ENCODE assay signal across 8 mouse cellular contexts in the genomic region with DNA sequence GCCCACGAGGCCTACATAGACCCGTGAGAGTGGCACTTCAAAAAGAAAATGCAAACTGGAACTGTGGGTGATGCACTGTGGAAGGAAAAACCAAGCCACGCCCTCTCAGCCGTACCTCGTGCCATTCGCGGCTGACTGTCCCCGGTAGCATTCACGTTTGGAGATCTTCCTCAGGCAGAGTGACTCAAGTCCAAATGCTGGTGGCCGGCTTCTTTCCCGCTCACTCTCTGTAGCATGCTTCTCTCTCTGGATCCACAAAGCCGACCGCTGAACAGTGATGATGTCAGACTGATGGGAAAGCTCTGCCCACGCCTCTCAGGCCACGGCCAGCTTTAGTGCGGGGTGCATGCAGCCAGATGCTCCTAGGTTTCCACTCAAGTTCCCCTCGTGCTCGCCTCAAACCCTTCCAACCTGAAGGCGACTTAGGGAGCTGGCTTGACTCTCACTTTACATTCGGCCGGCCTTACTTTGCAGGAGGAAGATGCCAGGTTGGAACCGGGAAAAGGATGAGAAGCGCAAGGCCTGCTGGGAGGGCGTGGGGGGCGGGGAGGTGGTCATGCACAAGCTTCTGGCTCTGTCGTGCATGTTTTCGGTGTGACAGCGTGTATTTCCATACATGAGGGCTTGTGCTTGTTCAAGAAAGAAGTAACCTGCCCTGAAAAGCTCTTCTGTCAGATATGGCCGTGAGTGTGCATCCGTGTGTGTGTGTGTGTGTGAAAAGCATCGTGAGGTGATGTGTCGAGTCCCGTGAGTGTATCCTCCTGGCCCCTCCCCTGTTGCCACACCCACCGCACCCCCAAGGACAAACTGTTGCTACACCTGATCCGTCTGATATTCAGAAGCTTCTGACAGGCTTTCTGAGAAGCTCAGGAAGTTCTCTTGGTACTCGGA. TPM values are rescaled to one million over a fixed set of nuclear protein-coding genes. Genes with fewer than 3 reads are reported as not detected.
DNase-seq lines count a peak whose midpoint lies in the region; ATAC-seq and TF ChIP-seq lines count a peak whose summit lies in the region.

No protein-coding gene starts in this region.

- peak overlapping the region; percentile 54 for H3K4me2 ChIP-seq in embryonic facial prominence, embryonic 14.5 days (ENCODE audit: low read depth, low read length)
- H3K4me2 ChIP-seq in hindbrain, postnatal 0 days (ENCODE audit: low read depth, low read length) = peak overlapping the region; percentile 37
- H3K4me2 ChIP-seq in lung, postnatal 0 days (replicated peaks; ENCODE audit: low read depth, low read length) = peak overlapping the region; percentile 50

- no peaks in the 10 kb centered on the region for H3K36me3 ChIP-seq in embryonic facial prominence, embryonic 14.5 days (ENCODE audit: control insufficient read depth, insufficient read depth, low read length)
- no peaks in the 10 kb centered on the region for H3K36me3 ChIP-seq in hindbrain, postnatal 0 days (ENCODE audit: insufficient read depth, low read length)
- H3K36me3 ChIP-seq in lung, postnatal 0 days (ENCODE audit: insufficient read depth, low read length) = no peaks in the 10 kb centered on the region
- H3K36me3 ChIP-seq in small intestine, adult 2 months (ENCODE audit: control insufficient read depth, insufficient read depth, low read length) = no peaks in the 10 kb centered on the region

- no peaks in the 10 kb centered on the region for H3K9me3 ChIP-seq in embryonic facial prominence, embryonic 14.5 days (ENCODE audit: control insufficient read depth, low read length)
- H3K9me3 ChIP-seq in hindbrain, postnatal 0 days (ENCODE audit: low read length) = no peaks in the 10 kb centered on the region
- no peaks in the 10 kb centered on the region for H3K9me3 ChIP-seq in lung, postnatal 0 days (ENCODE audit: low read length)

- peak overlapping the region; percentile 43; the same call in 1 of the 2 replicates for H3K9ac ChIP-seq in embryonic facial prominence, embryonic 14.5 days (ENCODE audit: low read depth, low read length)
- H3K9ac ChIP-seq in hindbrain, postnatal 0 days (replicated peaks; ENCODE audit: low read length) = no peak overlapping the region
- H3K9ac ChIP-seq in lung, postnatal 0 days (replicated peaks; ENCODE audit: low read depth) = no peak overlapping the region

- TF ChIP-seq EP300 in lung, postnatal 0 days (IDR thresholded peaks at IDR 0.05) = no peak

- peak; percentile 34; the same call in 1 of the 2 replicates for ATAC-seq in embryonic facial prominence, embryonic 14.5 days (ENCODE audit: low read depth)
- ATAC-seq in hindbrain, postnatal 0 days = peak; percentile 56
- ATAC-seq in lung, postnatal 0 days = peak; percentile 26

- peak overlapping the region; percentile 36 for H3K4me3 ChIP-seq in embryonic facial prominence, embryonic 14.5 days (ENCODE audit: low read depth, low read length)
- peak overlapping the region; percentile 5; the same call in 1 of the 2 replicates for H3K4me3 ChIP-seq in hindbrain, postnatal 0 days (ENCODE audit: low read length)
- peak overlapping the region; percentile 15; the same call in 1 of the 2 replicates for H3K4me3 ChIP-seq in lung, postnatal 0 days (ENCODE audit: low read depth, low read length)
- H3K4me3 ChIP-seq in small intestine, adult 2 months (ENCODE audit: low read depth, low read length) = peak overlapping the region; percentile 61

- no peak for TF ChIP-seq POLR2A in small intestine, adult 2 months (IDR thresholded peaks at IDR 0.05; ENCODE audit: low read depth, low read length)

- H3K4me1 ChIP-seq in embryonic facial prominence, embryonic 14.5 days (ENCODE audit: control insufficient read depth, insufficient read depth, low read length) = peaks cover 12% of the 10 kb centered on the region
- 0 out of 2 replicates have a peak, but pooled peaks cover 2% of the 10 kb centered on the region for H3K4me1 ChIP-seq in hindbrain, postnatal 0 days (ENCODE audit: insufficient read depth, low read length)
- no peaks in the 10 kb centered on the region for H3K4me1 ChIP-seq in lung, postnatal 0 days (ENCODE audit: insufficient read depth, low read depth, low read length)
- H3K4me1 ChIP-seq in small intestine, adult 2 months (ENCODE audit: control insufficient read depth, insufficient read depth, insufficient read length, low read length) = peaks cover 6% of the 10 kb centered on the region; the same call in 1 of the 2 replicates

- WGBS in embryonic facial prominence, embryonic 14.5 days = 26% methylated on average over 36 of the region's 36 CpGs
- 39% methylated on average over 36 of the region's 36 CpGs for WGBS in hindbrain, postnatal 0 days
- WGBS in lung, postnatal 0 days = 25% methylated on average over 36 of the region's 36 CpGs
- WGBS in small intestine, adult 2 months = 21% methylated on average over 36 of the region's 36 CpGs

- peak; percentile 90 for DNase-seq in heart, adult 11 months
- no peak for DNase-seq in heart, adult 9 months (ENCODE audit: low spot score in 2 of 2)
- DNase-seq in ES-CJ7 (ENCODE audit: low read depth, low spot score) = peak; percentile 30
- no peak for DNase-seq in embryonic facial prominence, embryonic 14.5 days (ENCODE audit: low spot score)
- DNase-seq in hindbrain, postnatal 0 days (ENCODE audit: low spot score) = peak; percentile 37
- peak; percentile 33 for DNase-seq in lung, postnatal 0 days (ENCODE audit: low spot score)
- no peak for DNase-seq in layer of hippocampus, adult 8-10 months (ENCODE audit: low spot score in 2 of 2)

- H3K27me3 ChIP-seq in embryonic facial prominence, embryonic 14.5 days (replicated peaks; ENCODE audit: control insufficient read depth, insufficient read depth, low read length) = no peaks in the 10 kb centered on the region
- no peaks in the 10 kb centered on the region for H3K27me3 ChIP-seq in hindbrain, postnatal 0 days (ENCODE audit: insufficient read depth, low read length)
- no peaks in the 10 kb centered on the region for H3K27me3 ChIP-seq in lung, postnatal 0 days (replicated peaks; ENCODE audit: insufficient read depth, low read length)
- no peaks in the 10 kb centered on the region for H3K27me3 ChIP-seq in small intestine, adult 2 months (ENCODE audit: control insufficient read depth, insufficient read depth, low read length)

- no peak overlapping the region for H3K27ac ChIP-seq in embryonic facial prominence, embryonic 14.5 days (replicated peaks; ENCODE audit: low read depth, low read length)
- H3K27ac ChIP-seq in hindbrain, postnatal 0 days = no peak overlapping the region
- H3K27ac ChIP-seq in lung, postnatal 0 days (ENCODE audit: low read length) = no peak overlapping the region
- H3K27ac ChIP-seq in small intestine, adult 2 months (ENCODE audit: insufficient read depth, low read depth, low read length) = no peak overlapping the region

- TF ChIP-seq CTCF in hindbrain, postnatal 0 days (IDR thresholded peaks at IDR 0.05; ENCODE audit: low read depth) = no peak
- no peak for TF ChIP-seq CTCF in lung, postnatal 0 days (IDR thresholded peaks at IDR 0.05)
- no peak for TF ChIP-seq CTCF in small intestine, adult 2 months (IDR thresholded peaks at IDR 0.05; ENCODE audit: extremely low read depth, insufficient read length, insufficient replicate concordance, low read depth, low read length)

RNA-seq across cellular contexts. Expression of gene Enoph1, which starts 39.5 kb away (rescaled TPM):
- 37.2 and 37.6 TPM in 2 replicates for polyA plus RNA-seq in embryonic facial prominence, embryonic 14.5 days (2014; fragmentation: Nextera tagmentation; extraction: Ambion mirVana)
- 41.6 and 55.6 TPM in 2 replicates for total RNA-seq in hindbrain, postnatal 0 days (2014; rRNA removed)
- polyA plus RNA-seq in hindbrain, postnatal 0 days (2015; fragmentation: Nextera tagmentation; extraction: Ambion mirVana) = 48.6 and 49.0 TPM in 2 replicates
- 27.9 and 29.6 TPM in 2 replicates for polyA plus RNA-seq in lung, postnatal 0 days (2015; fragmentation: Nextera tagmentation; extraction: Ambion mirVana)
- polyA plus RNA-seq in small intestine, adult 2 months (2012; rRNA removed) = 14.4 and 33.9 TPM in 2 replicates
- total RNA-seq in layer of hippocampus, adult 8-10 months (2022) = 10 to 100 TPM; 51.4 to 56.9 (median 55.1) TPM

RNA-seq across cellular contexts. Expression of gene Hnrnpdl, which starts 39.8 kb away (rescaled TPM):
- polyA plus RNA-seq in embryonic facial prominence, embryonic 14.5 days (2014; fragmentation: Nextera tagmentation; extraction: Ambion mirVana) = 148 and 178 TPM in 2 replicates
- 107 and 121 TPM in 2 replicates for total RNA-seq in hindbrain, postnatal 0 days (2014; rRNA removed)
- polyA plus RNA-seq in hindbrain, postnatal 0 days (2015; fragmentation: Nextera tagmentation; extraction: Ambion mirVana) = 184 and 193 TPM in 2 replicates
- 59.5 and 70.9 TPM in 2 replicates for polyA plus RNA-seq in lung, postnatal 0 days (2015; fragmentation: Nextera tagmentation; extraction: Ambion mirVana)
- polyA plus RNA-seq in small intestine, adult 2 months (2012; rRNA removed) = 14.4 and 41.0 TPM in 2 replicates
- 100 to 1,000 TPM; 182 to 223 (median 194) TPM for total RNA-seq in layer of hippocampus, adult 8-10 months (2022)

Comparison
In these comparisons a context has a peak if more than half of its experiments do, and no peak if none do; other contexts are left out.
1. DNase-seq: peak in heart, adult 11 months (single experiment), ES-CJ7 (single experiment), hindbrain, postnatal 0 days (single experiment) and lung, postnatal 0 days (single experiment); none in heart, adult 9 months (0 of 2), embryonic facial prominence, embryonic 14.5 days (single experiment) and layer of hippocampus, adult 8-10 months (0 of 2).
2. H3K4me3 ChIP-seq: peak in every context shown above with its lines; median percentile 61 in small intestine, adult 2 months; 36 in embryonic facial prominence, embryonic 14.5 days; 15 in lung, postnatal 0 days; 5 in hindbrain, postnatal 0 days.
3. Peak in every context shown above with its lines, with median percentiles within 50 percentile points of each other: ATAC-seq and H3K4me2 ChIP-seq.